Mouse (Mus musculus): ENCODE results near the gene Cyth2. TPM values are rescaled to one million over a fixed set of nuclear protein-coding genes. Genes with fewer than 3 reads are reported as not detected.

The Cyth2 gene
- polyA plus RNA-seq, 1 experiment = 157 TPM

DNA sequence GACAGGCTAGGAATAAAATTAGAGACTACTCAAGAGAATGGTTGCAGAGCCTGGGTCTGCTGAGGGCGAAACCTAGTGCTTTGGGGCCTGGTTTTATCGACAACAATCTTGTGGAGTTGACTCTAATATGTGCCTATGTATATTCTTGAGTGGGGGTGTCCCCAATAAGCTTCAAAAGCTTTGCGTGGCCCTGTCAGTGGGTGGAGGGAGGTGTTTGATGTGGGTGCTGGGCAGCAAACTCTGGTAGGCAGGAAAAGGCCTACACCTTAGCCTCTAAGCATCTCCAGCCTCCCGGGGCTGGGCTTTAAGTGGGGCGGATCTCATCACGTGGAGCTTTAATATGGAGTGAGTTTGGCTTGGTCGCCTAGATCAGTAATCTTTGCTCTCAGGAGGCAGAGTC is 15.4 kb downstream of the Cyth2 start:
- Histone ChIP-seq H3K27me3 (replicated peaks) (peaks cover 65% of the 10 kb centered on the region), H3K36me3 (replicated peaks; ENCODE audit: low read length) (no peaks in the 10 kb centered on the region), H3K4me3 (replicated peaks) (peak overlapping the region; percentile 92), H3K4me1 (peaks cover 40% of the 10 kb centered on the region), H3K9me3 (no peaks in the 10 kb centered on the region)
- TF ChIP-seq GATA1 (IDR thresholded peaks at IDR 0.05; ENCODE audit: borderline replicate concordance, low read length) (no peak), FLI1 (IDR thresholded peaks at IDR 0.05; ENCODE audit: low read length) (no peak)

GRCm38 (mm10) chr7:45798511-45798836 is 15.9 kb downstream of the Cyth2 start:
- Histone ChIP-seq H3K27me3 (replicated peaks) (peaks cover 69% of the 10 kb centered on the region), H3K4me1 (peaks cover 40% of the 10 kb centered on the region)
- TF ChIP-seq GATA1 (IDR thresholded peaks at IDR 0.05; ENCODE audit: borderline replicate concordance, low read length) = no peak

GRCm38 (mm10) chr7:45797661-45798510 is 16.5 kb downstream of the Cyth2 start:
- TF ChIP-seq GATA1 (IDR thresholded peaks at IDR 0.05; ENCODE audit: borderline replicate concordance, low read length) = no peak
- TF ChIP-seq FLI1 (IDR thresholded peaks at IDR 0.05; ENCODE audit: low read length) = no peak
- no peaks in the 10 kb centered on the region for H3K36me3 ChIP-seq (replicated peaks; ENCODE audit: low read length)
- H3K4me3 ChIP-seq (replicated peaks) = peak overlapping the region; percentile 92
- H3K27me3 ChIP-seq (replicated peaks) = peaks cover 74% of the 10 kb centered on the region
- no peaks in the 10 kb centered on the region for H3K9me3 ChIP-seq
- peaks cover 40% of the 10 kb centered on the region for H3K4me1 ChIP-seq

More at GRCm38 (mm10) chr7:45798511-45798836, 15.9 kb downstream of the Cyth2 start:
- Histone ChIP-seq H3K9me3 (no peaks in the 10 kb centered on the region), H3K4me3 (replicated peaks) (peak overlapping the region; percentile 92), H3K36me3 (replicated peaks; ENCODE audit: low read length) (no peaks in the 10 kb centered on the region)

- H3K27me3 ChIP-seq (replicated peaks) = peaks cover 82% of the 10 kb centered on the region
- no peaks in the 10 kb centered on the region for H3K36me3 ChIP-seq (replicated peaks; ENCODE audit: low read length)
- no peak overlapping the region for H3K4me3 ChIP-seq (replicated peaks)
- H3K9me3 ChIP-seq = no peaks in the 10 kb centered on the region
- TF ChIP-seq FLI1 (IDR thresholded peaks at IDR 0.05; ENCODE audit: low read length) = no peak
- H3K4me1 ChIP-seq = peaks cover 43% of the 10 kb centered on the region
Observed at GRCm38 (mm10) chr7:45796950-45797349, 17.4 kb downstream of the Cyth2 start.

DNA sequence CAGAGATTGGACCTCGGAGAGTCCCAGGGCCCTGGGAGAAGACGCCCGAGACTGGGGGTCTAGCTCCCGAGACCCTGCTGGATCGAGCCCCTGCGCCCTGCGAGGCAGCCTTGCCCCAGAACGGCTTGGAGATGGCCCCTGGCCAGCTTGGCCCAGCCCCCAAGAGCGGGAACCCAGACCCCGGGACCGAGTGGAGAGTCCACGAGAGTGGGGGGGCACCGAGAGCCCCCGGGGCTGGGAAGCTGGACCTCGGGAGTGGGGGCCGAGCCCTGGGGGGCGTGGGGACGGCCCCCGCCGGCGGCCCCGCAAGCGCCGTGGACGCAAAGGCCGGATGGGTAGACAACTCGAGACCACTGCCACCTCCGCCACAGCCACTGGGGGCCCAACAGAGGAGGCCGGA is 19.4 kb downstream of the Cyth2 start:
- Histone ChIP-seq H3K36me3 (replicated peaks; ENCODE audit: low read length) (no peaks in the 10 kb centered on the region), H3K4me1 (peaks cover 27% of the 10 kb centered on the region), H3K4me3 (replicated peaks) (no peak overlapping the region), H3K27me3 (replicated peaks) (peaks cover 92% of the 10 kb centered on the region), H3K9me3 (peaks cover 9% of the 10 kb centered on the region)
- TF ChIP-seq FLI1 (IDR thresholded peaks at IDR 0.05; ENCODE audit: low read length) (no peak), GATA1 (IDR thresholded peaks at IDR 0.05; ENCODE audit: borderline replicate concordance, low read length) (no peak)

- no peak for TF ChIP-seq GATA1 (IDR thresholded peaks at IDR 0.05; ENCODE audit: borderline replicate concordance, low read length)
- TF ChIP-seq FLI1 (IDR thresholded peaks at IDR 0.05; ENCODE audit: low read length) = no peak
- H3K9me3 ChIP-seq = peaks cover 12% of the 10 kb centered on the region
- peaks cover 26% of the 10 kb centered on the region for H3K4me1 ChIP-seq
- H3K36me3 ChIP-seq (replicated peaks; ENCODE audit: low read length) = no peaks in the 10 kb centered on the region
- peaks cover 93% of the 10 kb centered on the region for H3K27me3 ChIP-seq (replicated peaks)
- no peak overlapping the region for H3K4me3 ChIP-seq (replicated peaks)
Observed at GRCm38 (mm10) chr7:45793969-45794585, 20.3 kb downstream of the Cyth2 start.

DNA sequence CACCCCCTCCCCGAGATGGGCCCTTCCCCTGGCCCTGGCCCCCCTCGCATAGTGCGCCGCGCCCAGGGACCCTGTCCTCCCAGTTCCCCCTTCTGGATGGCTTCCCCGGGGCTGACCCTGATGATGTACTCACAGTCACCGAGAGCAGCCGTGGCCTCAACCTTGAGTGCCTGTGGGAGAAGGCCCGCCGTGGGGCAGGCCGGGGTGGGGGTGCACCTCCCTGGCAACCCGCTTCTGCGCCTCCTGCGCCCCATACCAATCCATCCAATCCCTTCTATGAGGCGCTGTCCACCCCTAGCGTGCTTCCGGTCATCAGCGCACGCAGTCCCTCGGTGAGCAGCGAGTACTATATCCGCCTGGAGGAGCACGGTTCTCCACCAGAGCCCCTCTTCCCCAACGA is 21.1 kb downstream of the Cyth2 start:
- Histone ChIP-seq H3K9me3 (peaks cover 12% of the 10 kb centered on the region), H3K4me1 (peaks cover 18% of the 10 kb centered on the region), H3K4me3 (replicated peaks) (no peak overlapping the region), H3K36me3 (replicated peaks; ENCODE audit: low read length) (no peaks in the 10 kb centered on the region), H3K27me3 (replicated peaks) (peaks cover 92% of the 10 kb centered on the region)
- TF ChIP-seq FLI1 (IDR thresholded peaks at IDR 0.05; ENCODE audit: low read length) (no peak), GATA1 (IDR thresholded peaks at IDR 0.05; ENCODE audit: borderline replicate concordance, low read length) (no peak)

DNA sequence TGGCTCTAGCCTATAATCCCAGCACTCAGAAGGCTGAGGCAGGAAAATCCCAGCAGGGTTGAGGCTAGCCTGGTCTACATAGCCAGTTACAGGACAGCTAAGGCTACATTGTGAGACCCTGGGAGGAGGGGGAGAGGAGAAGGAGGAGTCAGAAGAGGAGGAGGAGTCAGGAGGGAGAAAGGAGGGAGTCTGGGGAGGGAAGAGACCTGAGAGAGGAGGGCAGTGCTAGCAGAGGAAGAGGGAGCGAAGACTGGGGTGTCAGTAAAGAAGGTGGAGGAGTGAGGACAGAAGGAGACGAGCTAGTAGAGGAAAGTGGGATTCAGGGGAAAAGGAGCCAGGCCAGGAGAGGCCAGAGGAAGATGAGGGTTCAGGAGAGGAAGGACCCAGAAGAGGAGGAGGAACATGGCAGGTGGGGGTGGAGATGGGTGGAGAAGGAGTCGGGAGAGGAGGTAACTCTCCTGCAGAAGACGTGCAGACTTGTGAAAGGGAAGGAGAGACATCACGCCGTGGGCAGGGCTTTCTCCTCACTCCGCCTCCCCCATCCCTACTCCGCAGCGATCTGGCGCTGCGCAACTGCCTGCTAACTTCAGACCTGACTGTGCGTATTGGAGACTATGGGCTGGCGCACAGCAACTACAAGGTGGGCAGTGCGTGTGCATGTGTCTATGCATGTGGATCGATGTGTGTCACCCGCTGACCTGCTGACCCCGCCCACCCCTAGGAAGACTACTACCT is 22.5 kb downstream of the Cyth2 start:
- H3K36me3 ChIP-seq (replicated peaks; ENCODE audit: low read length) = no peaks in the 10 kb centered on the region
- H3K4me3 ChIP-seq (replicated peaks) = no peak overlapping the region
- TF ChIP-seq FLI1 (IDR thresholded peaks at IDR 0.05; ENCODE audit: low read length) = no peak
- no peak for TF ChIP-seq GATA1 (IDR thresholded peaks at IDR 0.05; ENCODE audit: borderline replicate concordance, low read length)
- peaks cover 12% of the 10 kb centered on the region for H3K9me3 ChIP-seq
- peaks cover 8% of the 10 kb centered on the region; the same call in 1 of the 2 replicates for H3K4me1 ChIP-seq
- H3K27me3 ChIP-seq (replicated peaks) = peaks cover 92% of the 10 kb centered on the region

DNA sequence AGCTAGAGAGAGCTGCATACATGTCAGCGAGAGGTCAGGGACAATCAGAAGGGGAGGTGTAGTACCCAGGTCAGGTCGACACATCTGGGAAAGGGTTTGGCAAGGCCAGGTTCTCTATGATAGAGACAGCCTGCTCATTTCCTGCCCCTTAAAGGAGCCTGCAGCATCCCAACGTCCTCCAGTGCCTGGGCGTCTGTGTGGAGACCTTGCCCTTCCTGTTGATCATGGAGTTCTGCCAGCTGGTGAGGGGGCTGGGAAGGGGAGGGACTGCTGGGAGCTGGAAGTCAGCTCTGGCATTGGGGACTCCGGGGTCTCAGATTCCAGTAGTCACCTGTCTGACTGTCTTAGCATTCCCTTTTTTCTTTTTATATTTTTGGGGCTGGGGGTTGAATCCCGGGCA is 23.7 kb downstream of the Cyth2 start:
- Histone ChIP-seq H3K36me3 (replicated peaks; ENCODE audit: low read length) (no peaks in the 10 kb centered on the region), H3K4me1 (peaks cover 20% of the 10 kb centered on the region), H3K9me3 (peaks cover 12% of the 10 kb centered on the region), H3K27me3 (replicated peaks) (peaks cover 93% of the 10 kb centered on the region), H3K4me3 (replicated peaks) (no peak overlapping the region)
- TF ChIP-seq FLI1 (IDR thresholded peaks at IDR 0.05; ENCODE audit: low read length) = no peak
- TF ChIP-seq GATA1 (IDR thresholded peaks at IDR 0.05; ENCODE audit: borderline replicate concordance, low read length) = no peak

DNA sequence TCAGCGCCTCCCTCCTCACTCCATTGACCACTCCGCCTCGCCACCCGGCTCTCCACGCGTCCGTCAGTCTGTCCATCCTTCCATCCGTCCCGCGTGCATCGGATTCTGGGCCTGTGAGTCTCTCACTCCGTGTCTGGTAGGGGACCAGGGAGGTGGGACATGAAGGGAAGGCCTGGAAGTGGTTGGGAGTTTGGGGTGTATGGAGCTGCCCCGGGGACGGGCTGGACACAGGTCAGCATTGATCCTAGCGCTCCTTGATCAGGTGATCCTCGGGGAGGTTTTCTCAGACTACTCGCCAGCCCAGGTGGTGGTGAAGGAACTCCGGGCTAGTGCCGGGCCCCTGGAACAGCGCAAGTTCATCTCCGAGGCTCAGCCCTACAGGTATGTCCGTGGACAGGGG is 26.7 kb downstream of the Cyth2 start:
- Histone ChIP-seq H3K36me3 (replicated peaks; ENCODE audit: low read length) (no peaks in the 10 kb centered on the region), H3K4me1 (peaks cover 45% of the 10 kb centered on the region), H3K9me3 (peaks cover 12% of the 10 kb centered on the region), H3K4me3 (replicated peaks) (no peak overlapping the region), H3K27me3 (replicated peaks) (peaks cover 96% of the 10 kb centered on the region)
- TF ChIP-seq GATA1 (IDR thresholded peaks at IDR 0.05; ENCODE audit: borderline replicate concordance, low read length) (no peak), FLI1 (IDR thresholded peaks at IDR 0.05; ENCODE audit: low read length) (no peak)
